Mouse (Mus musculus): Measurements from ENCODE around the gene Gm10337. TPM values are rescaled to one million over a fixed set of nuclear protein-coding genes. Genes with fewer than 3 reads are reported as not detected.

Gm10337 gene
- polyA plus RNA-seq, 1 experiment from 2014 or later: not detected

GRCm38 (mm10) chr15:102485853-102486252 lies 17.7 kb upstream of the Gm10337 start:
- Histone ChIP-seq H3K27ac (ENCODE audit: low read depth) (no peak overlapping the region), H3K4me3 (ENCODE audit: low read depth, low read length) (no peak overlapping the region), H3K36me3 (replicated peaks; ENCODE audit: insufficient read depth, low read length) (peaks cover 92% of the 10 kb centered on the region), H3K9me3 (ENCODE audit: low read length) (no peaks in the 10 kb centered on the region), H3K4me2 (ENCODE audit: low read depth, low read length) (no peak overlapping the region), H3K27me3 (ENCODE audit: insufficient read depth, low read length) (no peaks in the 10 kb centered on the region), H3K9ac (replicated peaks) (no peak overlapping the region), H3K4me1 (ENCODE audit: insufficient read depth) (no peaks in the 10 kb centered on the region)
- TF ChIP-seq EP300 (IDR thresholded peaks at IDR 0.05; ENCODE audit: low read depth): no peak
- WGBS (ENCODE audit: insufficient replicate concordance): 93% methylated on average over 12 of the region's 12 CpGs
- no peak for DNase-seq
- no peak for ATAC-seq

GRCm38 (mm10) chr15:102487664-102488063 lies 15.9 kb upstream of the Gm10337 start:
- ATAC-seq (no peak), DNase-seq (no peak)
- H3K4me3 ChIP-seq (ENCODE audit: low read depth, low read length): no peak overlapping the region
- H3K36me3 ChIP-seq (replicated peaks; ENCODE audit: insufficient read depth, low read length): peaks cover 91% of the 10 kb centered on the region
- no peak overlapping the region for H3K27ac ChIP-seq (ENCODE audit: low read depth)
- H3K4me1 ChIP-seq (ENCODE audit: insufficient read depth): no peaks in the 10 kb centered on the region
- TF ChIP-seq CTCF (IDR thresholded peaks at IDR 0.05; ENCODE audit: low read depth) (no peak), EP300 (IDR thresholded peaks at IDR 0.05; ENCODE audit: low read depth) (no peak)
- no peaks in the 10 kb centered on the region for H3K9me3 ChIP-seq (ENCODE audit: low read length)
- H3K9ac ChIP-seq (replicated peaks): no peak overlapping the region
- WGBS (ENCODE audit: insufficient replicate concordance): 67% methylated on average over 1 of the region's 1 CpGs
- H3K4me2 ChIP-seq (ENCODE audit: low read depth, low read length): no peak overlapping the region
- no peaks in the 10 kb centered on the region for H3K27me3 ChIP-seq (ENCODE audit: insufficient read depth, low read length)

GRCm38 (mm10) chr15:102498322-102498721 lies 5.2 kb upstream of the Gm10337 start:
- Histone ChIP-seq H3K36me3 (replicated peaks; ENCODE audit: insufficient read depth, low read length) (peaks cover 88% of the 10 kb centered on the region), H3K27ac (ENCODE audit: low read depth) (no peak overlapping the region)
- 88% methylated on average over 3 of the region's 3 CpGs for WGBS (ENCODE audit: insufficient replicate concordance)

GRCm38 (mm10) chr15:102499370-102499769 lies 4.2 kb upstream of the Gm10337 start:
- H3K36me3 ChIP-seq (replicated peaks; ENCODE audit: insufficient read depth, low read length): peaks cover 88% of the 10 kb centered on the region
- TF ChIP-seq CTCF (IDR thresholded peaks at IDR 0.05; ENCODE audit: low read depth) (no peak), EP300 (IDR thresholded peaks at IDR 0.05; ENCODE audit: low read depth) (no peak)
- ATAC-seq (no peak), DNase-seq (no peak)
- no peak overlapping the region for H3K4me2 ChIP-seq (ENCODE audit: low read depth, low read length)
- H3K4me3 ChIP-seq (ENCODE audit: low read depth, low read length): no peak overlapping the region
- H3K9ac ChIP-seq (replicated peaks): no peak overlapping the region
- no peak overlapping the region for H3K27ac ChIP-seq (ENCODE audit: low read depth)
- no peaks in the 10 kb centered on the region for H3K4me1 ChIP-seq (ENCODE audit: insufficient read depth)
- H3K27me3 ChIP-seq (ENCODE audit: insufficient read depth, low read length): no peaks in the 10 kb centered on the region
- 70% methylated on average over 3 of the region's 3 CpGs for WGBS (ENCODE audit: insufficient replicate concordance)
- no peaks in the 10 kb centered on the region for H3K9me3 ChIP-seq (ENCODE audit: low read length)

More at GRCm38 (mm10) chr15:102498322-102498721, 5.2 kb upstream of the Gm10337 start:
- no peak overlapping the region for H3K9ac ChIP-seq (replicated peaks)
- no peak overlapping the region for H3K4me3 ChIP-seq (ENCODE audit: low read depth, low read length)
- H3K4me2 ChIP-seq (ENCODE audit: low read depth, low read length): no peak overlapping the region
- no peaks in the 10 kb centered on the region for H3K4me1 ChIP-seq (ENCODE audit: insufficient read depth)
- no peak for ATAC-seq
- no peak for DNase-seq
- TF ChIP-seq CTCF (IDR thresholded peaks at IDR 0.05; ENCODE audit: low read depth) (no peak), EP300 (IDR thresholded peaks at IDR 0.05; ENCODE audit: low read depth) (no peak)
- no peaks in the 10 kb centered on the region for H3K9me3 ChIP-seq (ENCODE audit: low read length)
- no peaks in the 10 kb centered on the region for H3K27me3 ChIP-seq (ENCODE audit: insufficient read depth, low read length)

GRCm38 (mm10) chr15:102499851-102500250 lies 3.7 kb upstream of the Gm10337 start:
- no peaks in the 10 kb centered on the region for H3K4me1 ChIP-seq (ENCODE audit: insufficient read depth)
- H3K27me3 ChIP-seq (ENCODE audit: insufficient read depth, low read length): no peaks in the 10 kb centered on the region
- no peak overlapping the region for H3K9ac ChIP-seq (replicated peaks)
- no peak for TF ChIP-seq EP300 (IDR thresholded peaks at IDR 0.05; ENCODE audit: low read depth)
- no peak for TF ChIP-seq CTCF (IDR thresholded peaks at IDR 0.05; ENCODE audit: low read depth)
- H3K27ac ChIP-seq (ENCODE audit: low read depth): no peak overlapping the region
- no peaks in the 10 kb centered on the region for H3K9me3 ChIP-seq (ENCODE audit: low read length)
- WGBS (ENCODE audit: insufficient replicate concordance): 88% methylated on average over 6 of the region's 6 CpGs
- DNase-seq (no peak), ATAC-seq (no peak)
- H3K36me3 ChIP-seq (replicated peaks; ENCODE audit: insufficient read depth, low read length): peaks cover 86% of the 10 kb centered on the region
- no peak overlapping the region for H3K4me3 ChIP-seq (ENCODE audit: low read depth, low read length)
- H3K4me2 ChIP-seq (ENCODE audit: low read depth, low read length): no peak overlapping the region

- ATAC-seq (no peak), DNase-seq (no peak)
- H3K9ac ChIP-seq (replicated peaks): no peak overlapping the region
- H3K9me3 ChIP-seq (ENCODE audit: low read length): no peaks in the 10 kb centered on the region
- WGBS (ENCODE audit: insufficient replicate concordance): 92% methylated on average over 5 of the region's 5 CpGs
- H3K4me1 ChIP-seq (ENCODE audit: insufficient read depth): no peaks in the 10 kb centered on the region
- no peak overlapping the region for H3K4me3 ChIP-seq (ENCODE audit: low read depth, low read length)
- peaks cover 83% of the 10 kb centered on the region for H3K36me3 ChIP-seq (replicated peaks; ENCODE audit: insufficient read depth, low read length)
- no peak overlapping the region for H3K27ac ChIP-seq (ENCODE audit: low read depth)
- TF ChIP-seq EP300 (IDR thresholded peaks at IDR 0.05; ENCODE audit: low read depth) (no peak), CTCF (IDR thresholded peaks at IDR 0.05; ENCODE audit: low read depth) (no peak)
- H3K4me2 ChIP-seq (ENCODE audit: low read depth, low read length): no peak overlapping the region
- H3K27me3 ChIP-seq (ENCODE audit: insufficient read depth, low read length): no peaks in the 10 kb centered on the region
These were observed 3.0 kb upstream of the Gm10337 start for GRCm38 (mm10) chr15:102500479-102500878.
